Mouse (Mus musculus) frontal cortex, postnatal 10 days (tissue): ENCODE results near the gene Zfp966.
"Not testable (repeated sequence)": the region's sequence is repeated elsewhere in the genome, so short reads cannot be mapped to it uniquely, and the experiment has no call there.

Experiments
- DNase-seq, 2 experiments: peaks; one replicate each; pipeline ENCODE4 v3.0.0; 2022; ENCODE audit warnings: low spot score in 2 of 2, mixed read lengths in 1 of 2

Zfp966 gene

DNA sequence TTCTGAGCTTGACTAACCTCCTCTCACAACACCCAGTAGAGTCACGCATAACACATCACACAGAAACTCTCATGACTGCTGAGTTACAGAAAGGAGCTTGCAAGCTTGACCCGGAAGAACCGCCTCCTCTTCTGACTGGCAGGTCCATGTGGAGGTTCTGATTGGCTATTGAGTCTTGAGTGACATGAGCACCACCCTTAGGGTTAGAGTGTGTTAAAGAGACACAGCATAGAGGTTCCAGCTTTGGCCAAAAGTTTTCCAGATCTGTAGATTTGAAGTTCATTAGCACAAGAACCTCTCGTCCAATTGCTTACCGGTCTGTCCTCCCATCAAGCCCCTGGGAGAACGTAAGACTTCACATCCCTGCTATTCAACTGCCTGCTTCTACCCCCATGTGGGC lies at the start of gene Zfp966:
TSS of gene Zfp966 (minus strand) at position 101 of the 400 bp plus-strand sequence.
- DNase-seq, result not testable (repeated sequence)

DNA sequence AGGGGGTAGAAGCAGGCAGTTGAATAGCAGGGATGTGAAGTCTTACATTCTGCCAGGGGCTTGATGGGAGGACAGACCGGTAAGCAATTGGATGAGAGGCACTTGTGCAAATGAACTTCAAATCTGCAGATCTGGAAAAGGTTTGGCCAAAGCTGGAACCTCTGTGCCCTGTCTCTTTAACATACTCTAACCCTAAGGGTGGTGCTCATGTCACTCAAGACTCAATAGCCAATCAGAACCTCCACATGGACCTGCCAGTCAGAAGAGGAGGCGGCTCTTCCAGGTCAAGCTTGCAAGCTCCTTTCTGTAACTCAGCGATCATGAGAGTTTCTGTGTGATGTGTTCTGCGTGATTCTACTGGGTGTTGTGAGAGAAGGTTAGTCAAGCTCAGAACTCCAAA lies 34.1 kb upstream of the Zfp966 start, which contains the start of gene Gm2026:
TSS of gene Gm2026 (plus strand) at position 301 of the 400 bp plus-strand sequence.
- DNase-seq, result not testable (repeated sequence)

DNA sequence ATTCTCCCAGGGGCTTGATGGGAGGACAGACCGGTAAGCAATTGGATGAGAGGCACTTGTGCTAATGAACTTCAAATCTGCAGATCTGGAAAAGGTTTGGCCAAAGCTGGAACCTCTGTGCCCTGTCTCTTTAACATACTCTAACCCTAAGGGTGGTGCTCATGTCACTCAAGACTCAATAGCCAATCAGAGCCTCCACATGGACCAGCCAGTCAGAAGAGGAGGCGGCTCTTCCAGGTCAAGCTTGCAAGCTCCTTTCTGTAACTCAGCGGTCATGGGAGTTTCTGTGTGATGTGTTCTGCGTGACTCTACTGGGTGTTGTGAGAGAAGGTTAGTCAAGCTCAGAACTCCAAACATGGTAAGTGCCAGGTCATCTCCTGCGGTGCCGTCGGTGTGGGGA lies 61.9 kb downstream of the Zfp966 start, which contains the start of gene Gm6710:
TSS of gene Gm6710 (plus strand) at position 196 of the 400 bp plus-strand sequence.
- not testable (repeated sequence) for DNase-seq
